Mouse (Mus musculus) ES-Bruce4 (cell line): ENCODE data around the gene Zfp831.

Source experiments
- CTCF ChIP-seq: IDR thresholded peaks from one replicate; pipeline ENCODE4 v1.8.1; 2011; ENCODE audit warnings: low read depth, low read length
- EP300 ChIP-seq: IDR thresholded peaks from 2 replicates; pipeline ENCODE4 v1.6.1; 2011; ENCODE audit warnings: low read depth, low read length; ENCODE audit not compliant: insufficient read depth
- POLR2A ChIP-seq: IDR thresholded peaks from one replicate; pipeline ENCODE4 v1.8.1; 2011; ENCODE audit warnings: low read length; ENCODE audit not compliant: insufficient read depth

GRCm38 (mm10) chr2:174644975-174645374 lies 1.6 kb downstream of the Zfp831 start:
- TF ChIP-seq POLR2A: no peak
- no peak for TF ChIP-seq CTCF
- TF ChIP-seq EP300: no peak
